Mouse (Mus musculus): ENCODE results near the gene Senp3.
"Not testable (repeated sequence)": the region's sequence is repeated elsewhere in the genome, so short reads cannot be mapped to it uniquely, and the experiment has no call there.

Senp3 gene

GRCm38 (mm10) chr11:69704613-69705010, 22.7 kb upstream of the Senp3 start:
- DNase-seq (ENCODE audit: low read depth in 2 of 2, low spot score in 2 of 2): no peak

GRCm38 (mm10) chr11:69703814-69704612, 22.1 kb upstream of the Senp3 start:
- no peak for DNase-seq (ENCODE audit: low read depth in 2 of 2, low spot score in 2 of 2)

- DNase-seq (ENCODE audit: low read depth in 2 of 2, low spot score in 2 of 2): not testable (repeated sequence)
Measured at GRCm38 (mm10) chr11:69703381-69703780, 21.5 kb upstream of the Senp3 start.

GRCm38 (mm10) chr11:69702886-69703285, 21.0 kb upstream of the Senp3 start:
- DNase-seq (ENCODE audit: low read depth in 2 of 2, low spot score in 2 of 2): not testable (repeated sequence)

GRCm38 (mm10) chr11:69699595-69699994, 17.7 kb upstream of the Senp3 start:
- DNase-seq (ENCODE audit: low read depth in 2 of 2, low spot score in 2 of 2): no peak

- no peak for DNase-seq (ENCODE audit: low read depth in 2 of 2, low spot score in 2 of 2)
Measured at GRCm38 (mm10) chr11:69698574-69698973, 16.7 kb upstream of the Senp3 start.

- no peak for DNase-seq (ENCODE audit: low read depth in 2 of 2, low spot score in 2 of 2)
Measured at GRCm38 (mm10) chr11:69697396-69697795, 15.5 kb upstream of the Senp3 start.

- no peak for DNase-seq (ENCODE audit: low read depth in 2 of 2, low spot score in 2 of 2)
Measured at GRCm38 (mm10) chr11:69695361-69696181, 13.7 kb upstream of the Senp3 start, which contains the start of the genes Tnfsf12 and Tnfsfm13. Gene Tnfsf12 (minus strand): TSS chr11:69695849. Gene Tnfsfm13 (minus strand): TSS chr11:69696098.

- no peak for DNase-seq (ENCODE audit: low read depth in 2 of 2, low spot score in 2 of 2)
Measured at GRCm38 (mm10) chr11:69695046-69695360, 13.1 kb upstream of the Senp3 start.

GRCm38 (mm10) chr11:69693421-69693965, 11.6 kb upstream of the Senp3 start:
- DNase-seq (ENCODE audit: low read depth in 2 of 2, low spot score in 2 of 2): no peak

GRCm38 (mm10) chr11:69692863-69693262, 11.0 kb upstream of the Senp3 start:
- no peak for DNase-seq (ENCODE audit: low read depth in 2 of 2, low spot score in 2 of 2)

- no peak for DNase-seq (ENCODE audit: low read depth in 2 of 2, low spot score in 2 of 2)
Measured at GRCm38 (mm10) chr11:69692196-69692811, 10.4 kb upstream of the Senp3 start.

GRCm38 (mm10) chr11:69689891-69690290, 8.0 kb upstream of the Senp3 start:
- DNase-seq (ENCODE audit: low read depth in 2 of 2, low spot score in 2 of 2): no peak

- no peak for DNase-seq (ENCODE audit: low read depth in 2 of 2, low spot score in 2 of 2)
Measured at GRCm38 (mm10) chr11:69687061-69687460, 5.2 kb upstream of the Senp3 start.

- DNase-seq (ENCODE audit: low read depth in 2 of 2, low spot score in 2 of 2): no peak
Measured at GRCm38 (mm10) chr11:69686377-69686776, 4.5 kb upstream of the Senp3 start.

- DNase-seq (ENCODE audit: low read depth in 2 of 2, low spot score in 2 of 2): no peak
Measured at GRCm38 (mm10) chr11:69685526-69686148, 3.8 kb upstream of the Senp3 start, which contains the start of gene Tnfsf13. Gene Tnfsf13 (minus strand): TSS chr11:69685784.

GRCm38 (mm10) chr11:69684936-69685335, 3.1 kb upstream of the Senp3 start:
- no peak for DNase-seq (ENCODE audit: low read depth in 2 of 2, low spot score in 2 of 2)

GRCm38 (mm10) chr11:69684128-69684745, 2.4 kb upstream of the Senp3 start:
- DNase-seq (ENCODE audit: low read depth in 2 of 2, low spot score in 2 of 2): no peak

- no peak for DNase-seq (ENCODE audit: low read depth in 2 of 2, low spot score in 2 of 2)
Measured at GRCm38 (mm10) chr11:69683576-69683975, 1.7 kb upstream of the Senp3 start.

- peak; percentile 74 to 83 for DNase-seq (ENCODE audit: low read depth in 2 of 2, low spot score in 2 of 2)
Measured at GRCm38 (mm10) chr11:69682840-69683533, 1.1 kb upstream of the Senp3 start.
